Mouse (Mus musculus) kidney, postnatal 0 days (tissue): Measurements from ENCODE around the gene Ppfibp2. TPM values are rescaled to one million over a fixed set of nuclear protein-coding genes. Genes with fewer than 3 reads are reported as not detected.
A peak's percentile ranks its signal among the peaks of the same experiment; 100 is the strongest.

Source experiments
- ATAC-seq: fragments of 200-750 bp; cut with Nextera tagmentation; replicated peaks from 2 replicates; pipeline ENCODE4 v1.8.0; 2017; ENCODE audit warnings: low read depth, moderate number of reproducible peaks, moderate TSS enrichment, moderate library complexity; ENCODE audit not compliant: low FRiP score
- DNase-seq: peaks from one replicate; pipeline ENCODE4 v3.0.0-alpha.2; 2016; ENCODE audit warnings: low spot score
- H3K27ac ChIP-seq: fragments of 300-500 bp; sonication (generic); 2 replicates; pipeline ENCODE4 v1.5.1; 2014; ENCODE audit warnings: mild to moderate bottlenecking
- H3K27me3 ChIP-seq: fragments of 300-500 bp; sonication (generic); 2 replicates; pipeline ENCODE4 v1.6.1; 2014; ENCODE audit warnings: low read length, mixed read lengths; ENCODE audit not compliant: insufficient read depth
- H3K36me3 ChIP-seq: fragments of 300-500 bp; sonication (generic); 2 replicates; pipeline ENCODE4 v1.6.1; 2014; ENCODE audit warnings: low read length, mixed read lengths; ENCODE audit not compliant: insufficient read depth
- H3K4me1 ChIP-seq: fragments of 300-500 bp; sonication (generic); replicated peaks from 2 replicates; pipeline ENCODE4 v1.6.1; 2014; ENCODE audit warnings: antibody characterized with exemption, low read length, mixed read lengths; ENCODE audit not compliant: insufficient read depth
- H3K4me2 ChIP-seq: fragments of 300-500 bp; sonication (generic); 2 replicates; pipeline ENCODE4 v1.6.1; 2014; ENCODE audit warnings: mild to moderate bottlenecking, low read length, moderate library complexity, mixed read lengths
- H3K4me3 ChIP-seq: fragments of 300-500 bp; sonication (generic); replicated peaks from 2 replicates; pipeline ENCODE4 v1.5.1; 2014; ENCODE audit warnings: low read depth, low read length
- H3K9ac ChIP-seq: fragments of 300-500 bp; sonication (generic); 2 replicates; pipeline ENCODE4 v1.6.1; 2014; ENCODE audit warnings: low read depth, low read length
- H3K9me3 ChIP-seq: fragments of 300-500 bp; sonication (generic); replicated peaks from 2 replicates; pipeline ENCODE4 v1.6.1; 2016; ENCODE audit warnings: low read length, inconsistent platforms, mixed read lengths
- CTCF ChIP-seq: IDR thresholded peaks from 2 replicates; pipeline ENCODE4 v1.5.1; 2016; ENCODE audit warnings: antibody characterized with exemption, low read depth, mild to moderate bottlenecking, moderate library complexity
- WGBS: fragments of 180-500 bp; shearing (Covaris S2); extraction: QIAGEN DNeasy Blood & Tissue Kit; methylation state at CpG from one replicate; pipeline ENCODE4 v1.1.7; 2014; 5-methylcytosine and 5-hydroxymethylcytosine counted together
- polyA plus RNA-seq: library from polyadenylated mRNA; unstranded; fragments of >200 nt; fragmentation: Nextera tagmentation; extraction: Ambion mirVana; gene quantifications from 2 replicates; pipeline ENCODE4 v1.2.1, GENCODE M21; 2015

Ppfibp2 gene
- polyA plus RNA-seq, 1 experiment from 2014 or later: 8.3 TPM

GRCm38 (mm10) chr7:107749270-107749669, 154.3 kb downstream of the Ppfibp2 start:
- no peak overlapping the region for H3K4me3 ChIP-seq
- WGBS: 9% methylated on average over 3 of the region's 3 CpGs
- no peak overlapping the region for H3K4me2 ChIP-seq
- DNase-seq (peak; percentile 73), ATAC-seq (no peak)
- H3K27me3 ChIP-seq: no peaks in the 10 kb centered on the region
- no peaks in the 10 kb centered on the region for H3K4me1 ChIP-seq
- H3K9me3 ChIP-seq: no peaks in the 10 kb centered on the region
- TF ChIP-seq CTCF: peak; percentile 78
- H3K27ac ChIP-seq: no peak overlapping the region
- H3K36me3 ChIP-seq: no peaks in the 10 kb centered on the region
- H3K9ac ChIP-seq: no peak overlapping the region

- Histone ChIP-seq H3K4me1 (no peaks in the 10 kb centered on the region), H3K9ac (no peak overlapping the region), H3K4me2 (no peak overlapping the region), H3K36me3 (no peaks in the 10 kb centered on the region), H3K27me3 (no peaks in the 10 kb centered on the region), H3K4me3 (no peak overlapping the region), H3K9me3 (no peaks in the 10 kb centered on the region), H3K27ac (no peak overlapping the region)
- DNase-seq (no peak), ATAC-seq (no peak)
- 89% methylated on average over 4 of the region's 4 CpGs for WGBS
- TF ChIP-seq CTCF: no peak
Observed at GRCm38 (mm10) chr7:107749721-107750120, 154.7 kb downstream of the Ppfibp2 start.

GRCm38 (mm10) chr7:107752031-107752520, 157.1 kb downstream of the Ppfibp2 start:
- Histone ChIP-seq H3K36me3 (no peaks in the 10 kb centered on the region), H3K9me3 (no peaks in the 10 kb centered on the region), H3K9ac (no peak overlapping the region), H3K27me3 (no peaks in the 10 kb centered on the region), H3K27ac (no peak overlapping the region), H3K4me2 (no peak overlapping the region), H3K4me3 (no peak overlapping the region), H3K4me1 (no peaks in the 10 kb centered on the region)
- DNase-seq: no peak
- WGBS: 66% methylated on average over 10 of the region's 10 CpGs
- peak; percentile 22; the same call in 1 of the 2 replicates for ATAC-seq
- no peak for TF ChIP-seq CTCF

GRCm38 (mm10) chr7:107755905-107756304, 160.9 kb downstream of the Ppfibp2 start:
- no peak overlapping the region for H3K4me2 ChIP-seq
- 57% methylated on average over 3 of the region's 3 CpGs for WGBS
- H3K4me3 ChIP-seq: no peak overlapping the region
- H3K27ac ChIP-seq: no peak overlapping the region
- H3K36me3 ChIP-seq: no peaks in the 10 kb centered on the region
- H3K9ac ChIP-seq: no peak overlapping the region
- H3K4me1 ChIP-seq: no peaks in the 10 kb centered on the region
- no peaks in the 10 kb centered on the region for H3K9me3 ChIP-seq
- DNase-seq (no peak), ATAC-seq (no peak)
- H3K27me3 ChIP-seq: no peaks in the 10 kb centered on the region
- TF ChIP-seq CTCF: no peak

- DNase-seq (no peak), ATAC-seq (no peak)
- no peak overlapping the region for H3K4me3 ChIP-seq
- H3K27ac ChIP-seq: no peak overlapping the region
- H3K9ac ChIP-seq: no peak overlapping the region
- H3K27me3 ChIP-seq: no peaks in the 10 kb centered on the region
- H3K9me3 ChIP-seq: no peaks in the 10 kb centered on the region
- no peaks in the 10 kb centered on the region for H3K4me1 ChIP-seq
- WGBS: 100% methylated on average over 2 of the region's 2 CpGs
- no peaks in the 10 kb centered on the region for H3K36me3 ChIP-seq
- TF ChIP-seq CTCF: no peak
- H3K4me2 ChIP-seq: no peak overlapping the region
Observed at GRCm38 (mm10) chr7:107756748-107757147, 161.7 kb downstream of the Ppfibp2 start.

GRCm38 (mm10) chr7:107757308-107758151, 162.5 kb downstream of the Ppfibp2 start, which contains the start of gene Cyb5r2:
TSS of gene Cyb5r2 (minus strand) at chr7:107758032.
- ATAC-seq: peak; percentile 76; the same call in 1 of the 2 replicates

More at GRCm38 (mm10) chr7:107757308-107758151, 162.5 kb downstream of the Ppfibp2 start, which contains the start of gene Cyb5r2:
- Histone ChIP-seq H3K27ac (no peak within 1 kb of the TSS), H3K27me3 (no peaks in the 10 kb centered on the region), H3K9ac (no peak within 1 kb of the TSS), H3K4me2 (peak within 1 kb of the TSS; percentile 43), H3K36me3 (no peaks in the 10 kb centered on the region), H3K4me1 (no peaks in the 10 kb centered on the region), H3K9me3 (no peaks in the 10 kb centered on the region), H3K4me3 (no peak within 1 kb of the TSS; the same call in 1 of the 2 replicates)
- DNase-seq: peak; percentile 33
- peak; percentile 32; the same call in 1 of the 2 replicates for TF ChIP-seq CTCF
- 13% methylated on average over 23 of the region's 23 CpGs for WGBS
